Mouse (Mus musculus): Measurements from ENCODE around the gene Frs3. TPM values are rescaled to one million over a fixed set of nuclear protein-coding genes. Genes with fewer than 3 reads are reported as not detected.

Frs3 gene
- polyA plus RNA-seq, 1 experiment from 2014 or later = 32.3 TPM

Other genes starting within 250 kb of the Frs3 start
- 17.4 and 19.2 TPM in 2 replicates for gene Taf8, start 186.7 kb upstream of the Frs3 start, polyA plus RNA-seq (2014; fragmentation: Nextera tagmentation; extraction: Ambion mirVana)
- gene Ccnd3, start 184.0 kb upstream of the Frs3 start, polyA plus RNA-seq (2014; fragmentation: Nextera tagmentation; extraction: Ambion mirVana) = 56.4 and 67.3 TPM in 2 replicates
- 32.0 and 33.2 TPM in 2 replicates for gene Bysl, start 77.5 kb upstream of the Frs3 start, polyA plus RNA-seq (2014; fragmentation: Nextera tagmentation; extraction: Ambion mirVana)
- 48.1 and 49.5 TPM in 2 replicates for gene Med20, start 77.4 kb upstream of the Frs3 start, polyA plus RNA-seq (2014; fragmentation: Nextera tagmentation; extraction: Ambion mirVana)
- 3.1 and 3.2 TPM in 2 replicates for gene Gm20517, start 77.4 kb upstream of the Frs3 start, polyA plus RNA-seq (2014; fragmentation: Nextera tagmentation; extraction: Ambion mirVana)
- 7.5 and 7.6 TPM in 2 replicates for gene Usp49, start 58.3 kb upstream of the Frs3 start, polyA plus RNA-seq (2014; fragmentation: Nextera tagmentation; extraction: Ambion mirVana)
- gene Tomm6, start 644 bp upstream of the Frs3 start, polyA plus RNA-seq (2014; fragmentation: Nextera tagmentation; extraction: Ambion mirVana) = 298 and 333 TPM in 2 replicates
- gene Gm21981, start 5.4 kb downstream of the Frs3 start, polyA plus RNA-seq (2014; fragmentation: Nextera tagmentation; extraction: Ambion mirVana) = 5.4 and 7.2 TPM in 2 replicates
- gene Prickle4, start 5.7 kb downstream of the Frs3 start, polyA plus RNA-seq (2014; fragmentation: Nextera tagmentation; extraction: Ambion mirVana) = 2.1 TPM in 1 of 2 replicates, not detected in the other
- not detected in 2 replicates for gene Pgc, start 37.8 kb downstream of the Frs3 start, polyA plus RNA-seq (2014; fragmentation: Nextera tagmentation; extraction: Ambion mirVana)
- gene Tfeb, start 48.0 kb downstream of the Frs3 start, polyA plus RNA-seq (2014; fragmentation: Nextera tagmentation; extraction: Ambion mirVana) = 1.6 and 2.7 TPM in 2 replicates
- gene Mdfi, start 145.7 kb downstream of the Frs3 start, polyA plus RNA-seq (2014; fragmentation: Nextera tagmentation; extraction: Ambion mirVana) = 8.3 and 8.4 TPM in 2 replicates
- 40.6 and 40.9 TPM in 2 replicates for gene Foxp4, start 235.6 kb downstream of the Frs3 start, polyA plus RNA-seq (2014; fragmentation: Nextera tagmentation; extraction: Ambion mirVana)

All from midbrain, embryonic 14.5 days (tissue).